Mouse (Mus musculus) stomach, postnatal 0 days (tissue): ENCODE measurements around the gene Pkp4.

Source experiments
- CTCF ChIP-seq: IDR thresholded peaks from 2 replicates; pipeline ENCODE4 v1.5.1; 2016; ENCODE audit warnings: antibody characterized with exemption, low read depth, mild to moderate bottlenecking, moderate library complexity
- EP300 ChIP-seq: optimal IDR thresholded peaks from 2 replicates; pipeline ENCODE3; 2016; ENCODE audit warnings: antibody characterized with exemption

DNA sequence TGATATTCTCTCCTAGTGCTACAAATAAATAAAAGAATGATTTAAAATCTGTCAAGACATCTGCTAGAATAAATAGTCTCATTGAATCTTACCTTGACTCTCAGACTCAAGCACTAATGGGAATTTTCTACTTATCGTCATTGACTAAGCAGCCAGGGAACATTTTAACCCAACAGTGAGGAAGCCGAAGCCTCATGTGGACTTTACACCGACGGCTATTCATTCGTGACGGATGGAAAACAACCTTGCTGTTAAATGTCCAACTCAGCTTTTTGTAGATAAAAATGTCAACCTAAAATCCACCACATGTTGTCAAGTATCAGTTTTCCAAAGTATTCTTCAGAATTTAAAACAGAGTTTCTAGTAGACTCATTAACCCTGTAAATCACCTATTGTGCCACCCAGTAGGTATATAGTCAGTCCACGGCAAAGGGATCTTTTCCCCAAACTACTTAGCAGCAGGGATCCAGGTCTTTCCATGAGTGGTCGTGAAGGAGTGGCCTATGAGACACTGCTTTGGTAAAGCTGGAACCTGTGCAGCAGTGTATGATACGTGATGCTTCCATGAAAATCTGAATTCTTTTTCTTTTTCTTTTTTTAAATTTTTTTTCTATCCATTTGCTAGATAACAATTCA is 9.0 kb downstream of the Pkp4 start:
- TF ChIP-seq EP300 (no peak), CTCF (no peak)
